Mouse (Mus musculus) CH12.LX (cell line): ENCODE data around the gene Fstl3.

ENCODE experiments used
- CTCF ChIP-seq, 2 experiments: IDR thresholded peaks in 1 of 2; conservative IDR thresholded peaks in 1 of 2; 2 replicates each; pipeline ENCODE4 v1.5.1; 2011 to 2012; ENCODE audit warnings: low read depth in 2 of 2, low read length in 2 of 2, improper control_type of control experiment in 1 of 2, inconsistent platforms in 1 of 2, mild to moderate bottlenecking in 1 of 2, moderate library complexity in 1 of 2
- MAZ ChIP-seq: IDR thresholded peaks from 2 replicates; pipeline ENCODE4 v1.6.1; 2012; ENCODE audit warnings: low read depth, mild to moderate bottlenecking, inconsistent platforms, low read length, improper control_type of control experiment, moderate library complexity
- POLR2A ChIP-seq: IDR thresholded peaks from 2 replicates; pipeline ENCODE4 v1.6.1; 2011; ENCODE audit warnings: low read depth, mild to moderate bottlenecking, improper control_type of control experiment, low read length

DNA sequence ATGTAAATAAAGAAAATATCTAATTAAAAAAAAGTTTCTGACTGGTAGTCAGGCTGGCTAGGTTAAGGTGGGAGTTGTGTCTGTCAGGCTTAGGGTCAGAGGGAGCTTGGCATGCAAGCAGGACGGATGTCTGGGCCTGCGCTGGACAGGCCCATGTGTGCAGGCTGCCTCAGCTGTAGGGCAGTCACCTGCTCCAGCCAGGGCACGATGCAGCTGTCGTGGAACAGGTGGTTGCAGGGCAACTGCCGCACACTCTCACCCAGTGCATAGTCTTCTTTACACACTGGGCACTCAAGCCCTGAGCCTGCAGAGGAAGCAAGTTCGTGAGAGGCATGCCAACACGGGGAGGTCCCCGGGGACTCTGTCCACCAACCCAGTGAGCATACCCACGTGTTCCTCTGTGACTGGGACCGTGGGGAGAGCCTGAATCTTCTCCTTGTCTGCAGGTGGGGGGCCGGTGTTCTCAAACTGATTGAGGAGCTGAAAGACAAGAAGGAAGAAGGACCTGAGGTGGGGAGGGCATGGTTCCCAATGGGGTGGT is 16.4 kb upstream of the Fstl3 start:
- no peak for TF ChIP-seq CTCF (conservative IDR thresholded peaks at IDR 0.05 in 1 of 2, IDR thresholded peaks at IDR 0.05 in 1 of 2; ENCODE audit: low read depth in 2 of 2, low read length in 2 of 2)
- no peak for TF ChIP-seq MAZ
- TF ChIP-seq POLR2A: no peak
